Mouse (Mus musculus) embryonic facial prominence, embryonic 14.5 days (tissue): ENCODE data around the gene Mrpl20. TPM values are rescaled to one million over a fixed set of nuclear protein-coding genes. Genes with fewer than 3 reads are reported as not detected.
A peak's percentile ranks its signal among the peaks of the same experiment; 100 is the strongest.

Source experiments
- ATAC-seq: fragments of 200-750 bp; cut with Nextera tagmentation; 2 replicates; pipeline ENCODE4 v1.8.0; 2017; ENCODE audit warnings: low read depth, moderate number of reproducible peaks, moderate TSS enrichment
- DNase-seq: peaks from one replicate; pipeline ENCODE4 v3.0.0-alpha.2; 2015; ENCODE audit warnings: low spot score
- H3K27ac ChIP-seq: fragments of 300-500 bp; sonication (generic); replicated peaks from 2 replicates; pipeline ENCODE4 v1.5.1; 2014; ENCODE audit warnings: low read depth, mild to moderate bottlenecking, low read length, moderate library complexity
- H3K27me3 ChIP-seq: fragments of 300-500 bp; sonication (generic); replicated peaks from 2 replicates; pipeline ENCODE4 v1.6.1; 2014; ENCODE audit warnings: low read length; ENCODE audit not compliant: control insufficient read depth, insufficient read depth
- H3K36me3 ChIP-seq: fragments of 300-500 bp; sonication (generic); 2 replicates; pipeline ENCODE4 v1.6.1; 2014; ENCODE audit warnings: low read length, mixed read lengths; ENCODE audit not compliant: control insufficient read depth, insufficient read depth
- H3K4me1 ChIP-seq: fragments of 300-500 bp; sonication (generic); 2 replicates; pipeline ENCODE4 v1.6.1; 2014; ENCODE audit warnings: antibody characterized with exemption, low read length; ENCODE audit not compliant: control insufficient read depth, insufficient read depth
- H3K4me2 ChIP-seq: fragments of 300-500 bp; sonication (generic); 2 replicates; pipeline ENCODE4 v1.6.1; 2014; ENCODE audit warnings: low read depth, mild to moderate bottlenecking, low read length, moderate library complexity, mixed read lengths
- H3K4me3 ChIP-seq: fragments of 300-500 bp; sonication (generic); 2 replicates; pipeline ENCODE4 v1.5.1; 2014; ENCODE audit warnings: low read depth, mild to moderate bottlenecking, low read length
- H3K9ac ChIP-seq: fragments of 300-500 bp; sonication (generic); 2 replicates; pipeline ENCODE4 v1.6.1; 2014; ENCODE audit warnings: low read depth, mild to moderate bottlenecking, low read length, moderate library complexity, mixed read lengths
- H3K9me3 ChIP-seq: fragments of 300-500 bp; sonication (generic); 2 replicates; pipeline ENCODE4 v1.6.1; 2016; ENCODE audit warnings: low read length; ENCODE audit not compliant: control insufficient read depth
- WGBS: fragments of 180-500 bp; shearing (Covaris S2); extraction: QIAGEN DNeasy Blood & Tissue Kit; methylation state at CpG from one replicate; pipeline ENCODE4 v1.1.7; 2014; 5-methylcytosine and 5-hydroxymethylcytosine counted together
- polyA plus RNA-seq: library from polyadenylated mRNA; unstranded; fragments of >200 nt; fragmentation: Nextera tagmentation; extraction: Ambion mirVana; gene quantifications from 2 replicates; pipeline ENCODE4 v1.2.1, GENCODE M21; 2014

Gene Mrpl20
- polyA plus RNA-seq, 1 experiment from 2014 or later = 219 TPM

DNA sequence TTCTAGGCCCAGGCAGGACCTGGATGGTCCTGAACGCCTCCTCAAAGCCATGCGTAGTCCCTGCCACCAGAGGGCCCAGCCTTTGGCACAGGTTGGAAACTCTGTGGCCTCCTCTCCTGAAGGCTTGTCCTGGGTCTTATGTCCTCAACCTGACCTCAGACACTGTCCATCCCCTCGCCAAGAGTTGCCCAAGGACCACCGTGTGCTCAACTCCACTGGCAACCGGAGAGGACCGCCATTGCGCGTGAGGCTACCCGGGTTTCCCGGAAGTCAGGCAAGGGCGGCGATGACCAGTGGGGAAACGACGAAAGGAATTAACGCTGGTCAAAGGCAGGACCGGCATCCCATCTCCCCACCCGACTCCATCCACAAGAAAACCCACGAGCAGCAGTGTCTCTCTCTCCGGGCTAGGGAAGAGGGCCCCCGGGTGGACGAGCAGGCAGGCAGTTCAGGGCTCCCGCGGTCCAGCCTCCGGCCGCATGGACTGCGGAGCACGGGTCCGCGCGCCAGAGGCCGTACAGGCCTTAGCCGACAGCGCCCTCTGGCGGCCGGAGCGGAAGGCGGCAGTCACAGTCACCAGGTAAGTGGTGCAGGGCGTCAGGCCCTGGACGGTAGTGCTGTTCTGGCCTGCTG, 32.7 kb upstream of the Mrpl20 start:
- Histone ChIP-seq H3K4me2 (peak overlapping the region; percentile 87), H3K9ac (peak overlapping the region; percentile 80), H3K27ac (peak overlapping the region; percentile 71), H3K36me3 (no peaks in the 10 kb centered on the region), H3K27me3 (no peaks in the 10 kb centered on the region), H3K9me3 (no peaks in the 10 kb centered on the region), H3K4me1 (peaks cover 12% of the 10 kb centered on the region), H3K4me3 (peak overlapping the region; percentile 55)
- ATAC-seq (peak; percentile 90), DNase-seq (peak; percentile 88)
- 1% methylated on average over 26 of the region's 39 CpGs for WGBS

- Histone ChIP-seq H3K9me3 (no peaks in the 10 kb centered on the region), H3K4me1 (peaks cover 18% of the 10 kb centered on the region), H3K9ac (peak overlapping the region; percentile 80), H3K27me3 (no peaks in the 10 kb centered on the region), H3K27ac (no peak overlapping the region), H3K4me2 (peak overlapping the region; percentile 87), H3K4me3 (peak overlapping the region; percentile 55), H3K36me3 (no peaks in the 10 kb centered on the region)
- DNase-seq (no peak), ATAC-seq (no peak)
- WGBS = 36% methylated on average over 24 of the region's 24 CpGs
Measured at GRCm38 (mm10) chr4:155770626-155771025, 32.1 kb upstream of the Mrpl20 start.

- no peak overlapping the region for H3K4me3 ChIP-seq
- WGBS = 89% methylated on average over 2 of the region's 2 CpGs
- H3K36me3 ChIP-seq = no peaks in the 10 kb centered on the region
- no peak overlapping the region for H3K9ac ChIP-seq
- ATAC-seq (no peak), DNase-seq (no peak)
- H3K4me2 ChIP-seq = no peak overlapping the region
- H3K9me3 ChIP-seq = no peaks in the 10 kb centered on the region
- no peaks in the 10 kb centered on the region for H3K27me3 ChIP-seq
- no peak overlapping the region for H3K27ac ChIP-seq
- H3K4me1 ChIP-seq = peaks cover 21% of the 10 kb centered on the region
Measured at GRCm38 (mm10) chr4:155771706-155772105, 31.0 kb upstream of the Mrpl20 start.

DNA sequence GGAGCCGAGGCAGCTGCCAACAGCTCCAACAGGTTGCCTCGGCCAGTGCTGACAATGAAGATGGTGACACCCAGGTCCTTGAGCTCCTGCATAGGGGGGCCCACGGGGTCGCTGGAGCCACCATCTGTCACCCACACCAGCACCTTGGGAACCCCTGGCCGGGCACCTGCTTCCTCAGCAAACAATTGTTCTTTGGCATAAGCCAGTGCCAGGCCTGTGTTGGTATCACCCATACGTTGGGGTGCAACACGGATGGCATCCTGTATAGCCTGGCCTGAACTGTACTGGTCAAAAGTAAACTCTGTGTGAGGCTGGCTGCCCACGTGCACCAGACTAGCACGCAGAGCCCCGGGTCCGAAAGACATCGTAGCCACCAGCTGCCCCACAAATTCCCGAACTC, 29.9 kb upstream of the Mrpl20 start:
- DNase-seq (no peak), ATAC-seq (no peak)
- H3K9me3 ChIP-seq = no peaks in the 10 kb centered on the region
- no peaks in the 10 kb centered on the region for H3K27me3 ChIP-seq
- H3K36me3 ChIP-seq = no peaks in the 10 kb centered on the region
- no peak overlapping the region for H3K4me2 ChIP-seq
- WGBS = 85% methylated on average over 13 of the region's 13 CpGs
- no peak overlapping the region for H3K27ac ChIP-seq
- no peak overlapping the region for H3K9ac ChIP-seq
- peaks cover 21% of the 10 kb centered on the region for H3K4me1 ChIP-seq
- H3K4me3 ChIP-seq = no peak overlapping the region

- no peaks in the 10 kb centered on the region for H3K27me3 ChIP-seq
- ATAC-seq (no peak), DNase-seq (no peak)
- no peaks in the 10 kb centered on the region for H3K9me3 ChIP-seq
- peak overlapping the region; percentile 85 for H3K4me2 ChIP-seq
- peak overlapping the region; percentile 44 for H3K4me3 ChIP-seq
- H3K27ac ChIP-seq = no peak overlapping the region
- H3K4me1 ChIP-seq = peaks cover 21% of the 10 kb centered on the region
- 42% methylated on average over 4 of the region's 5 CpGs for WGBS
- H3K36me3 ChIP-seq = no peaks in the 10 kb centered on the region
- H3K9ac ChIP-seq = peak overlapping the region; percentile 58
Measured at GRCm38 (mm10) chr4:155773335-155774078, 29.2 kb upstream of the Mrpl20 start.

- Histone ChIP-seq H3K4me1 (peaks cover 21% of the 10 kb centered on the region), H3K27ac (peak within 1 kb of the TSS; percentile 44; the same call in 1 of the 2 replicates), H3K4me3 (peak within 1 kb of the TSS; percentile 44), H3K36me3 (no peaks in the 10 kb centered on the region), H3K27me3 (no peaks in the 10 kb centered on the region), H3K9me3 (no peaks in the 10 kb centered on the region), H3K4me2 (peak within 1 kb of the TSS; percentile 85), H3K9ac (peak within 1 kb of the TSS; percentile 58)
- WGBS = under 1% methylated on average over 32 of the region's 35 CpGs
- ATAC-seq (peak; percentile 81), DNase-seq (peak; percentile 95)
Measured at GRCm38 (mm10) chr4:155774280-155774754, 28.4 kb upstream of the Mrpl20 start, which contains the start of gene Vwa1. TSS of gene Vwa1 (minus strand) at chr4:155774698.

GRCm38 (mm10) chr4:155774971-155775740, 27.5 kb upstream of the Mrpl20 start:
- H3K4me2 ChIP-seq = peak overlapping the region; percentile 85
- DNase-seq (peak; percentile 40), ATAC-seq (no peak)
- H3K27me3 ChIP-seq = no peaks in the 10 kb centered on the region
- H3K9ac ChIP-seq = peak overlapping the region; percentile 28; the same call in 1 of the 2 replicates
- H3K36me3 ChIP-seq = no peaks in the 10 kb centered on the region
- no peaks in the 10 kb centered on the region for H3K9me3 ChIP-seq
- peak overlapping the region; percentile 44 for H3K4me3 ChIP-seq
- H3K4me1 ChIP-seq = peaks cover 21% of the 10 kb centered on the region
- H3K27ac ChIP-seq = peak overlapping the region; percentile 19; the same call in 1 of the 2 replicates
- WGBS = 46% methylated on average over 9 of the region's 9 CpGs

GRCm38 (mm10) chr4:155775855-155776254, 26.8 kb upstream of the Mrpl20 start:
- H3K9ac ChIP-seq = no peak overlapping the region
- ATAC-seq (no peak), DNase-seq (no peak)
- 0 out of 2 replicates have a peak overlapping the region, but pooled peaks have one; percentile 85 for H3K4me2 ChIP-seq
- H3K4me1 ChIP-seq = peaks cover 17% of the 10 kb centered on the region
- H3K4me3 ChIP-seq = no peak overlapping the region
- 68% methylated on average over 3 of the region's 3 CpGs for WGBS
- no peaks in the 10 kb centered on the region for H3K36me3 ChIP-seq
- H3K27me3 ChIP-seq = no peaks in the 10 kb centered on the region
- H3K9me3 ChIP-seq = no peaks in the 10 kb centered on the region
- peak overlapping the region; percentile 19; the same call in 1 of the 2 replicates for H3K27ac ChIP-seq
